Mouse (Mus musculus): ENCODE measurements around the gene Emp2.

Emp2 gene

DNA sequence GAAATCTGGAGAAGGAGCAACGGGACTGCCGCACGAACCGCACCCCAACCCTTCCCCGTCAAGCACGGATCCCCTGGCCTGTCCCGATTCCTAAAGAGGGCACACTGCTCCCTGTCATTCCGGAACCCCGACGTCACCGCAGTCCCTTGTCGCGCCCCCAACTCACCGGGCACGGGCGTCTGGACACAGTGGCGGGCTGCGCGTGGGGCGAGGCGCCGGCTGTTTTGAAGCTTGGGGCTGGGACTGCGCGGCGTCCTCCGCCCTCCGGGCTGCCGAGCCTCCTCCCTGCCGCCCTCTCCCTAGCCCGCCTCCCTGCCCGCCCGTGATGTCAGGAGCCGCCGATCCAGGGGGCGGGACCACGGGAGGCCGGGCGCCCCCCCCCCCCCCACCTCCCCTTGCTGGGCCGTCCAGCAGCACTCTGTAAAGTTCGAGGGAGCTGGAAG lies at the start of gene Emp2:
Emp2 (minus strand) TSS at position 323 of the 443 bp plus-strand sequence.
- DNase-seq = no peak

GRCm38 (mm10) chr16:10363061-10363460 lies 49.3 kb upstream of the Emp2 start:
- DNase-seq = no peak

DNA sequence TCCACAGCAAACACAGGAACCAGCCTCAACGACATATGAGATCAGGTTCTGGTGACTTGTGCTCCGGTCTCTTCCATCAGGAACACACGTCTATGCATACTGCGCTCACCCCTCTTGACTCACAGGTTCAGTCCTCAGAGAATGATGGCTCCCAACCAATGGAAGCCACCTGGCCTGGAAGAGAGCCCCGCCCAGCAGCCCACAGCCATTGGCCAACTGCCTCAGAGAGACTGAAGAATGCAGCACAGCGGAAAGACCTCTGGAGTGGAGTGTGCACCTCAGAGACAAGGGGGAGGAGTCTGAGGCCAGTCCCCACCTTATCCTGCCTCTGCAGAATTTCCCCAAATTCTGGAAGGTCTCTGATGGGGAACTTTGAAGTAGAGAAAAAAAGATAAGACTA lies 45.5 kb upstream of the Emp2 start:
- no peak for DNase-seq

DNA sequence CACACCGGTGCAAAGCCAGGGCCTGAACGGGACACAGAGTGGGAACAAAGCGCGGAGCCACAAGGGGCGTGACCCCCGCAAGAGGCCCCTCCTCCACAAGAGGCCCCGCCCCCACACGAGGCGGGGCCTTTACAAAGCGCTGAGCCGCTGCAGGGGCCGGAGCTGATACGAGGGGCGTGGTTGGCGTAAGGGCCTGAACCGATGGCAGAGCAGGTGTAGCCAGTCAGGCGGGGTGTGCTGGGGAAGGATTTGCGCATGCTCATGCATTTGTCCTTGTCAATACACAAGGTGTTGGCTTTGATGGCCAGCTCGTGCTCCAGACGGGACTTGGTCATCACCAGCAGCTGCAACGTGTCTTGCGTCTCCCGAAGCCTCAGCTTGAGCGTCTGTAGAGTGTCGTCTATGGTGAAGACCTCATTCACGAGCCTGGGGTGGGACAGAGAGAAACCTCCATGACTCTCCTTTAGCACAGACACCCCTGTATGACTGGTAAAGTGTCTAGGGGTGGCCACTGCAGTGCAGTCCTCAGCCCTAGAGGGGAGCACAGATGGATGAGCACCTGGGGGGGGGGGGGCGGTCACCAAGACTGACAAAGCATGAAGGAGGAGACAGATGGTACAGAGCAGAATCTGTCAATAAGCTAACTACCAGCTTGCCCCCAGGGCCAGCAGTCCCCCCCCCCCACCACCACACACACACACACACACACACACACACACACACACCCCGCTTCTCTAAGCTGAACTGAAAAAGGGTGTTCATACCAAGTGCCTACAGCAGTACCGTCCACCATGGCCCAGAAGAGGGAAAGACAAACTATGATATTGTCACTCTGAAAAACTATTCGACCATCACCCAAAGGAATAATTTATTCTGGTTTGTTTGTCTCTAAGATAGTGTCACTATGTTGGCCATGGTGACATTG lies 44.5 kb upstream of the Emp2 start:
- peak in 1 of 2 experiments; percentile 8 for DNase-seq

DNA sequence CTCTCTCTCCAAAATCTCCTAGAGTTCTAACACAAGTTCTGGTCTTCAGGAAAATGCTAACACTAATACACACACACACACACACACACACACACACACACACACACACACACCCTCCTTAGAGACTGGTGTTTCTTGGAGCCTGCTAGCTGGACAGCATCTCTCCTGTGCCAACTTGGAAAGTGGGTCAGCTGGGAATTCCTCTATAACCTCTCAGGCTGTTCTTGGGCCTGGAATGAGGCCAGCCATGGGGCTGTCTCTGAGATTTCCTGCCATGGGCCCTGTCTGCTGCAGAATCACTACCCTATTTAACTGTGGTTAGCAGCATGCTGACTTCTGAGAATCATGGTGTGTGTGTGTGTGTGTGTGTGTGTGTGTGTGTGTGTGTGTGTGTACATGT lies 41.2 kb upstream of the Emp2 start:
- DNase-seq = no peak

DNA sequence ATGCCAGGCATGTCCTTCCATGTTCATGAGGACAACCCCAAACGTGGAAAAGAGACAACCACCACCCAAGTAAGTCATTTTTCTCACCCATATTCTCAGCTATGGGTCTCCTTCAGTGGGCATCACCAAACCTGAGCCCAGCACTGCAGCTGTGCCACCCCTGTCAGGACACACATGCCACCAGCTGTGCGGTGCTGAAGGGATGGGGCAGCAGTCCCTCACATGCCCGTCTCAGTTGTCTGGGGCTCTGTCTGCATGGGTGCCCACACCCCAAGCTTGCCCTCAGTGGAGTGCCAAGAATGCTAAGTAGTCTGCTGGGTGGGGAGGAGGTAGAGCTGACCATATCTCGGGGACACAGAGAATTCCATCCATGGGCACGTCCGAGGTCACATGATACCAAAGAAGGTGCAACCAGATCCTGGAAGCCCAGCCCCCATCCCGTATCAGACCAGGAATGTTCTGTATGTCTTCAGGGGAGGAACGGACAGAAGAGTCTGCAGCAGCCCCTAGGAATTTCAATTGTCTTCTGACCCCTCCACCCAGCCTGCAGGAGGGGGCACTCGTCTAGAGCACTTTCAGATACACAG lies 37.4 kb upstream of the Emp2 start:
- no peak for DNase-seq

DNA sequence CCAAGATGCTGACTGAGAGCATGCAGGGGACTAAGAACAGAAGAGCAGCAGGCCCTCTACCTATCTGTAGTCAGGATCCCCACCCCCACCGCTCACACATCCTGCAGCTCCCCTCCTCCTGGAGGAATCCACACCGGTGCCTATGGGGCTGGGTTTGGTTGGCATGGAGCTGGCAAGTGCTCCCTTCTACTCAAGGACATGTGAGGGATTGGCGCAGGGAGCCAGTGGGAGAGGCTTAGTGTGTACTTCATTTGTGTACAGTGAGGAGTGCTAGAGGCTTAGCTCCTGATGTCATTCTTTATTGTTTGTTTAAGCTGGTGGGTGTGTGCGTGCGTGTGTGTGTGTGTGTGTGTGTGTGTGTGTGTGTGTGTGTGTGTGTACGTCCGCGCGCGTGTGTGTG lies 36.1 kb upstream of the Emp2 start:
- no peak for DNase-seq

DNA sequence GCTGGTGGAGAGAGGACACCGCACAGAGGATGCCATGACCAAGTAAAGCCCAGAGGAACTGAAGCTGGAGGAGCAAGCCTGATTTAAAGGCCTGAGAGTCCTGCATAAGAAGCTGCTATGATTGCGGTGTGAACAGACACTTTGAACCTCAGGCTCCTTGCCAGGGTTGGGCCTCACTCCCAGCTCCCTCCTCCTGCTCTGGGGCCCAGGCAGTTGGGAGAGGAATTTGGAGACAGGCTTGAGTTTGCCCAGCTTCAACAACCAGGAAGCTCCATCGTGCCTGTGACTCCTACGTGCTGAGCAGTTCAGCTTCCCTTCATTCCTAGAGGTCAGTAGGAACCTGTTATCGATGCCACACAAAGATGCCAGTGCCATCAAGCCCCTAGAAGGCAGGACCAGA lies 35.7 kb upstream of the Emp2 start:
- no peak for DNase-seq

DNA sequence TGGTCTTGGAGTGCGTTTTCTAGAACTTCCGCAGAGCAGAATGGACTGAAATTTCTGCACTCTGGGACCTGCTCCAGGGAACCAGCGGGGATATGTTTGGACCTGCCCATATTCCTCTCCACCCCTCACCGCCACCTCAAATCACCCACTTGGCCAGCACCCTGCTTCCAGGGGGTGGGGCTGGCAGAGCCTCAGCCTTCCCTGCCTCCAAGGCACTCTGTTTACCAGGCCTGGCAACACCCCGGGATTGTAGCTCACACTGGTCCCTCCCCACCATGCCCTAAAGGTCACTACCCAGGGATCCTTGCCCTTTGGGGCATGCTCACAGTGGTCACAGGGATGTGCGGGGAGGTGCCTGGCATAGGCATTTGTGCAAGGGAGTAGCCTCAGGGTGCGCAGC lies 33.8 kb upstream of the Emp2 start:
- DNase-seq = no peak

DNA sequence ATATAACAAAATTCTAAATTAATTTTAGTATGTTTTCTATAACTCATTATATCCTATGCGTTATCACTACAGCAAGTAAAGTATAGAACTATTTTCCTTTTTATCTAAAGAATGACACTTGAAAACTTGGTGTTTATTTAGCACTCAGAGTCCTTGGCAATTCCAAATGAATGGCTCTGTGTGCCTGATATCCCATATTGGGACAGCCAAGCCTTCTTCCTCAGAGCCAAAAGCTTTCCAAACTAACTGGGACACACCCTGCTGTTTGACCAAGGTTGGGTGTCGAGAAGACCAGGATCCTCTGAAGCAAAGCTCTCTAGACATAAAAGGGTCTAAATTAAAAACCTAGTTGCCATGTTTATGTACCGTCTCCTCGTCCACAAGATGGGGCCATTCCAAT lies 27.3 kb upstream of the Emp2 start:
- no peak for DNase-seq

- DNase-seq = no peak
Observed at GRCm38 (mm10) chr16:10339930-10340329, 26.2 kb upstream of the Emp2 start.

GRCm38 (mm10) chr16:10338601-10339000 lies 24.8 kb upstream of the Emp2 start:
- no peak for DNase-seq

GRCm38 (mm10) chr16:10337422-10338197 lies 23.8 kb upstream of the Emp2 start:
- no peak for DNase-seq

DNA sequence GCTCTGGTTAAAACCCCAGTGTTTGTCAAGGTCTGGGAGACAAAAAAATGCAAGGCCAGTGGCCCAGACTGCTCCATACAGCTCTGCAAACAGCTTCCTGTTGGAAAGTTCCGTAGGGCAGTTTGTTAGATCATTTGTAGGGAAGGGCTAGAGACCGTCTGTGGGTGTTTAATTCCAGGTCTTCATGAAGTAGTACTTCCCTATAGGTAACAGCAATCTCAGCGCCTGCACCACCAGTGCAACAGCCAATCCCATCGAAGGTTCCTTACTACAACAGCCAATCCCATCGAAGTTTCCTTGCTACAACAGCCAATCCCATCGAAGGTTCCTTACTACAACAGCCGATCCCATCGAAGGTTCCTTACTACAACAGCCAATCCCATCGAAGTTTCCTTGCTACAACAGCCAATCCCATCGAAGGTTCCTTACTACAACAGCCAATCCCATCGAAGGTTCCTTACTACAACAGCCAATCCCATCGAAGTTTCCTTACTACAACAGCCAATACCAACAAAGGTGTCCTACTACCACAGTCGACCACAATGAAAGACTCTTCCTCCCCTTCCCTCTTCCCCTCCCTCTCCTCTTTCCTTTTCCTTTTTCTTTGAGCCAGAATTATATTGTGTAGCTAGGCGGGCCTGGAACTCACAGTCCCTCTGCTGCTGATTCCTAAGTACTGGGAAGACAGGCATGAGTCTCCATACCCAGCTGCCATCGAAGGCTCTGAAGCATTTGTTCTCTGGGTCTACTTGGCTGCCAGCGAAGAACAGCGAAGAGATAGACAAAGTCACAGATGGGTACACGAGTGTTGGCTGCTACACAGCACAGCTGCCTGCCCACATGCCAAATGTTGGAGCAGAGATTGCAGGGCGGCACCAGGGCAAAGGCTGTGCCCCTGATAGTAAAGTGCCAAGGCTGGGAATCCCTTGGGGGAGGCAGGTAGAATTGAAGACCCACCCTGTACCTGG lies 23.0 kb upstream of the Emp2 start:
- no peak for DNase-seq

- DNase-seq = no peak
Observed at GRCm38 (mm10) chr16:10335953-10336352, 22.2 kb upstream of the Emp2 start.

DNA sequence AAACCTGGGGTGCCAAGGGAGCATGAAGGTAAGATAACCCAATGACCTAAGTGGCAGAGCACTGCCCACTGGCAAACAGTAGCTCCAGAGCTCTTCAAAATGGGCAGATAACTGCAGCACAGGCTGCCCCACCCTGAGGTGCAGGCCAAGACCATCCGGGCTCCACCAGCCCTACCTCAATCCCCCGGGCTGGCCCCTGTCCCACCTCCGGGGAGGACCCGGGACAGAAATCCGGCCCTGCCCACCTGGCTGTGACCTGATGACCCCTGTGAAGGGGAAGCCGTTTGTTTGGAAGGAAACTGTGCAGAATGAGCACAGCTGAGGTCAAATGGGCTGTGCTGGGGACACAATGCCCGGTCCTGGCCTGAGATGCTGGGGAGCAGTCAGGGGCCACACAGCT lies 19.0 kb upstream of the Emp2 start:
- DNase-seq = no peak

- no peak for DNase-seq
Observed at GRCm38 (mm10) chr16:10330586-10331495, 17.1 kb upstream of the Emp2 start.

- DNase-seq = no peak
Observed at GRCm38 (mm10) chr16:10327563-10328333, 14.0 kb upstream of the Emp2 start.

DNA sequence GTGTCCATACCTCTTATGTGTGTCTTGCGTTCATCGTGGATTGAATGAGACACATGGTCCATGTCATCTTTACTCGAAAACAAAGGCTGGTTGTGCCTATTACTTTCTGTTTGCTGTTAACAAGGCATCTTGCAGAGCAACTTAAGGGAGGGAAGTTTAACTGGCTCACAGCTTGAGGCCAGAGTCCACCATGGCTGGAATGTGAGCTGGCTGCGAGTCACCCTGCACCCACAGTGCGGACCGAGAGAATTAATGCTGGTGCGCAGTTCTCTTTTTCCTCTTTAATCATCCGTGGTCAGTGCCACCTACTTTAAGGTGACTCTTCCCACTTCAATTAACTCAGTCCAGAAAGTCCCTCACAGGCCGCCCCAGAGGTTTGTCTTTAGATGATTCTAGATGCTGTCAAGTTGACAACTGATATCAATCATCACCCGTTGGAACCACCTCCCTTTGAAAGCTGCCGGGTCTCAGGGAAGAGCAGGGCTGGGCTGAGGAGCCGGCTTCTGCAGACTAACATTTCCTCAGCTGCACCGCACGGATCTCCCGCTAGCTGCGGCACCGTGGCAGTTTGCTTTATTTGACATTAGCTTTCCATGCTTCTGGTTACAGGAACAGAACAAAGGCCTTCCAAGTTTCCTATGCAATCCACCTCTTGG lies 6.3 kb upstream of the Emp2 start:
- DNase-seq = no peak

DNA sequence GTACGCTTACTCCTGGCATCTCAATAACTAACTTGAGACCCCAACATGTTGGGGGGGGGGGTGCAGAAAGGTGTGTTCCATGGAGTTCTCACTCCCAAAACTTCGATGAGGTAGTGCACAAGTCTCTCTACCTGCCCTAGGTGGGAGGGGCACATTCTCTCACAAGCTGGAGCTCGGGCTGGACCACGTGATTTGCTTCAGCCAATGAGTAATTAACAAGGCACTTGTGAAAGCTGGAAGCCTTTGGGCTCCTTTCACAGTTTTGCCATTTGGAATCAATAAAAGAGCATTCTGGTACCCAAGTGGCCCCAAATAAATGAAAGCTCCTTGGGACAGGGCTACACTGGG lies 3.4 kb upstream of the Emp2 start:
- no peak for DNase-seq

Data from spleen, adult 18-20 months (tissue).